Mouse (Mus musculus) midbrain, embryonic 13.5 days (tissue): Measurements from ENCODE around the gene Trpv2. TPM values are rescaled to one million over a fixed set of nuclear protein-coding genes. Genes with fewer than 3 reads are reported as not detected.

ENCODE experiments used
- ATAC-seq: fragments of 200-750 bp; cut with Nextera tagmentation; 2 replicates; pipeline ENCODE4 v1.8.0; 2017; ENCODE audit warnings: mild to moderate bottlenecking, moderate TSS enrichment, moderate library complexity
- H3K27ac ChIP-seq: fragments of 300-500 bp; sonication (generic); 2 replicates; pipeline ENCODE4 v1.5.1; 2015; ENCODE audit warnings: inconsistent platforms, mild to moderate bottlenecking, moderate library complexity
- H3K27me3 ChIP-seq: fragments of 300-500 bp; sonication (generic); 2 replicates; pipeline ENCODE4 v1.6.1; 2015; ENCODE audit warnings: mild to moderate bottlenecking, inconsistent platforms
- H3K36me3 ChIP-seq: fragments of 300-500 bp; sonication (generic); 2 replicates; pipeline ENCODE4 v1.6.1; 2015; ENCODE audit warnings: mild to moderate bottlenecking, inconsistent platforms
- H3K4me1 ChIP-seq: fragments of 300-500 bp; sonication (generic); replicated peaks from 2 replicates; pipeline ENCODE4 v1.6.1; 2015; ENCODE audit warnings: inconsistent platforms
- H3K4me2 ChIP-seq: fragments of 300-500 bp; sonication (generic); replicated peaks from 2 replicates; pipeline ENCODE4 v1.6.1; 2015; ENCODE audit warnings: moderate library complexity, mild to moderate bottlenecking, inconsistent platforms
- H3K4me3 ChIP-seq: fragments of 300-500 bp; sonication (generic); replicated peaks from 2 replicates; pipeline ENCODE4 v1.5.1; 2015; ENCODE audit warnings: mild to moderate bottlenecking, inconsistent platforms
- H3K9ac ChIP-seq: fragments of 300-500 bp; sonication (generic); replicated peaks from 2 replicates; pipeline ENCODE4 v1.6.1; 2015; ENCODE audit warnings: mild to moderate bottlenecking, inconsistent platforms
- H3K9me3 ChIP-seq: fragments of 300-500 bp; sonication (generic); 2 replicates; pipeline ENCODE4 v1.6.1; 2016; ENCODE audit warnings: mild to moderate bottlenecking, inconsistent platforms
- WGBS: fragments of 180-500 bp; shearing (Covaris S2); methylation state at CpG from one replicate; pipeline ENCODE4 v1.1.7; 2015; 5-methylcytosine and 5-hydroxymethylcytosine counted together
- polyA plus RNA-seq: library from polyadenylated mRNA; unstranded; fragments of >200 nt; fragmentation: Nextera tagmentation; extraction: Ambion mirVana; gene quantifications from 2 replicates; pipeline ENCODE4 v1.2.1, GENCODE M21; 2015

The Trpv2 gene
- polyA plus RNA-seq, 1 experiment from 2014 or later, result 20.7 TPM

DNA sequence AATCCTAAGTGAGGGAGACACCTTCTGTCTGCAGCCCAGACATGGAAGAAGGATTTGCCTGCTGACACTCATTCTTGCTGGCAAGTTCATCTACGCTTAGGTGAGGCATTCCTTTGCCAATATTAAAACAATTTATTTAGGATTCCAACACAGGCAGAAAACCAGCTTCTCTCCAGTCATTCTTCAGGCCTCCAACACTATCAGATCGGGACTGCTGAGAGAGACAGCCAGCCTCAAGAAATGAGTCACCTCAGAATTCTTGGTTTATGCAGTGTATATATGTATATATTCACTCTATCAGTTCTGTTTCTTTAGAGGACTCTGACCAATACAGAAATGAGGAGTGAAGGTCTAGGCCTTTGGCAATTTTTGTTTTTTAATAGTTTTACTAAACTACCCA is 10.7 kb upstream of the Trpv2 start:
- no peaks in the 10 kb centered on the region for H3K27me3 ChIP-seq
- H3K27ac ChIP-seq, result no peak overlapping the region
- no peaks in the 10 kb centered on the region for H3K9me3 ChIP-seq
- no peak overlapping the region for H3K4me3 ChIP-seq
- H3K4me2 ChIP-seq, result no peak overlapping the region
- no peak for ATAC-seq
- WGBS, result 94% methylated on average over 2 of the region's 2 CpGs
- no peaks in the 10 kb centered on the region for H3K36me3 ChIP-seq
- H3K9ac ChIP-seq, result no peak overlapping the region
- H3K4me1 ChIP-seq, result peaks cover 6% of the 10 kb centered on the region; the same call in 1 of the 2 replicates

GRCm38 (mm10) chr11:62565747-62566146 is 8.5 kb upstream of the Trpv2 start:
- no peaks in the 10 kb centered on the region for H3K9me3 ChIP-seq
- H3K4me3 ChIP-seq, result no peak overlapping the region
- no peak overlapping the region for H3K9ac ChIP-seq
- 79% methylated on average over 7 of the region's 7 CpGs for WGBS
- H3K4me2 ChIP-seq, result no peak overlapping the region
- H3K27ac ChIP-seq, result no peak overlapping the region
- H3K36me3 ChIP-seq, result no peaks in the 10 kb centered on the region
- 0 out of 2 replicates have a peak, but pooled peaks cover under 1% of the 10 kb centered on the region for H3K4me1 ChIP-seq
- ATAC-seq, result no peak
- H3K27me3 ChIP-seq, result no peaks in the 10 kb centered on the region

DNA sequence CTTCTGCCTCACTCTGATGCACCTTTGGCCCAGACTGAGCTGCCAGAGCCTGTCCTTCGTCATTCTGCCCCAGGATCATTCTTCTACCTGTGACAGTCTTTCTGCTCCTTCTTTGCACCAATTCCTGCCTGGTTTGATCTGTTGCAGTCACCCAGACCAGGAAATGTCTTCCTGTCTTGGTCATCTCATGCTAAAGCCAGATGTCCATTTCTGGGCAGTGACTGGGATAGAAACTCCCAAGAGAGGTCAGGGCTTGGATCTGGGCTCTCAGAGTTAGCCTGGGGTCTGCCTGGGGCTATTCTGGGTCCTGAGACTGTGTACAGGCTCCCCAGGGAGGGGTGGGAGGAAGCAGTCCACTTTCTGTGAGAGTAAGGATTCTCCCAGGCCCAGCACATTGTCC is 8.1 kb upstream of the Trpv2 start:
- ATAC-seq, result no peak
- Histone ChIP-seq H3K9ac (no peak overlapping the region), H3K4me2 (no peak overlapping the region), H3K4me1 (no peaks in the 10 kb centered on the region), H3K9me3 (no peaks in the 10 kb centered on the region), H3K4me3 (no peak overlapping the region), H3K27me3 (no peaks in the 10 kb centered on the region), H3K27ac (no peak overlapping the region), H3K36me3 (no peaks in the 10 kb centered on the region)
- 69% methylated on average over 1 of the region's 1 CpGs for WGBS

- no peak overlapping the region for H3K9ac ChIP-seq
- no peaks in the 10 kb centered on the region for H3K36me3 ChIP-seq
- no peaks in the 10 kb centered on the region for H3K4me1 ChIP-seq
- WGBS, result 80% methylated on average over 3 of the region's 3 CpGs
- no peaks in the 10 kb centered on the region for H3K9me3 ChIP-seq
- no peak overlapping the region for H3K4me3 ChIP-seq
- no peaks in the 10 kb centered on the region for H3K27me3 ChIP-seq
- H3K27ac ChIP-seq, result no peak overlapping the region
- H3K4me2 ChIP-seq, result no peak overlapping the region
- ATAC-seq, result no peak
Measured at GRCm38 (mm10) chr11:62568300-62568699, 6.0 kb upstream of the Trpv2 start.

GRCm38 (mm10) chr11:62574703-62575085 is 408 bp downstream of the Trpv2 start:
- Histone ChIP-seq H3K4me3 (no peak overlapping the region), H3K4me2 (no peak overlapping the region), H3K27me3 (peaks cover 5% of the 10 kb centered on the region; the same call in 1 of the 2 replicates), H3K9ac (no peak overlapping the region), H3K9me3 (no peaks in the 10 kb centered on the region), H3K36me3 (no peaks in the 10 kb centered on the region), H3K27ac (no peak overlapping the region), H3K4me1 (peaks cover 18% of the 10 kb centered on the region)
- ATAC-seq, result peak; percentile 49; the same call in 1 of the 2 replicates
- 92% methylated on average over 4 of the region's 4 CpGs for WGBS

DNA sequence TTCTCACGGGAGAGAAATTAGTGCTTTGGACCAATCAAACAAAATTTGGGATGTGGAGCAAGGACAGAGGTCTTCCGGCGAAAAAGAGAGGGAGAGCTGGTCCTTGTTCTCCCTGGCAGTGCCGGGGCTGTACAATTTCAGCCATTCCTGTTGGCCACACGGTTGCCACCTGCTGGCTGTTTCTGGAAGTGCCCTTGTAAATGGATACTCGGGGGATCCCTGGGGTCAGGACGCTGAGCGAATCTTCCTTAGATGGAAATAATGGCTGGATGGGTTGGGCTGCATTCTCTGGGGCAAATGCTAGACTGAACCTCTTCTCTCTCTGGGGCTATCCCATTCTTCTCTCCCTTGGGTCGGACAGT is 992 bp downstream of the Trpv2 start:
- Histone ChIP-seq H3K9me3 (no peaks in the 10 kb centered on the region), H3K4me1 (peaks cover 18% of the 10 kb centered on the region), H3K4me3 (peak overlapping the region; percentile 57), H3K9ac (peak overlapping the region; percentile 77), H3K36me3 (no peaks in the 10 kb centered on the region), H3K27me3 (peaks cover 5% of the 10 kb centered on the region; the same call in 1 of the 2 replicates), H3K27ac (peak overlapping the region; percentile 72; the same call in 1 of the 2 replicates), H3K4me2 (peak overlapping the region; percentile 93)
- WGBS, result 1% methylated on average over 9 of the region's 9 CpGs
- ATAC-seq, result peak; percentile 81

DNA sequence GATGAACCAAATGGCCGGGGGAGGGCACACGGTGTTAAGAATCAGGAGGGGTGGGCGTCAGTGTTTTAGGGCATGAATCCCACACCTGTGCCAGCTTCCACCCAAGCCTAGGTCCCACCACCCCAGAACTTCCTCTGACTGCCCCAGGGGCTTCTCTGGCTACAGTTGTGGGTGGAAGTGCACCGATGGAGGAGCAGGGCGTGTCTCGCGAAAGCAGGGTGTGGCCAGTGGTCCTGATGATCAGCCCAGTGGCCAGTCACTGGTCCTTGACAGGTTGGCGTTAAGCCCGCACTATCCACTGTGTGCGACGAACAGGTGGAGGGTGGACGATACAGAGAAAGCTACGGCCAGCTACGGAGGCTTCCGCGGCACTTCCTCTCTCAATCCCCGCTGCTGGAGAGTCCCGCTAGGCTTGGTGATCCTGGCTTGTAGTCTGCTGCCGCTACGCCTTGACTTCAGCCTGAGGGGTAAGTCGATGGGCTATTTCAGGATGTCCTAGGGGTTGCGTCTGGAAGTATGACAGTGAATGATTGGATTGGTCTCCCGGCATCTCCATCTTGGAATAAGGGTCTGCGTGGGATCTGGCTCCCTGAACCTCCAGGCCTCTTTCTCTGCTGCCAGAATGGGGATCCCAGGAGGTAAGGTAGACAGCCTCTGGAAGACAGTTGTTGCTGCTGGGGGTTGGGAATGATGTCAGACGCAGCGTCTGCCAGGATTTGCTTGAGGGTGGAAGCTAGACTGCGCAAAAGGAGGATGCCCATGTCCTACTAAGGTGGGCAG is 1.6 kb downstream of the Trpv2 start:
- peak overlapping the region; percentile 57 for H3K4me3 ChIP-seq
- peak overlapping the region; percentile 93 for H3K4me2 ChIP-seq
- peak; percentile 81 for ATAC-seq
- H3K27ac ChIP-seq, result peak overlapping the region; percentile 72
- H3K9me3 ChIP-seq, result no peaks in the 10 kb centered on the region
- peaks cover 5% of the 10 kb centered on the region; the same call in 1 of the 2 replicates for H3K27me3 ChIP-seq
- H3K4me1 ChIP-seq, result peaks cover 18% of the 10 kb centered on the region
- peak overlapping the region; percentile 77 for H3K9ac ChIP-seq
- no peaks in the 10 kb centered on the region for H3K36me3 ChIP-seq
- 6% methylated on average over 27 of the region's 27 CpGs for WGBS

- Histone ChIP-seq H3K9ac (peak overlapping the region; percentile 77), H3K4me1 (peaks cover 18% of the 10 kb centered on the region), H3K9me3 (no peaks in the 10 kb centered on the region), H3K36me3 (no peaks in the 10 kb centered on the region), H3K4me3 (peak overlapping the region; percentile 57), H3K4me2 (peak overlapping the region; percentile 93), H3K27me3 (peaks cover 5% of the 10 kb centered on the region; the same call in 1 of the 2 replicates), H3K27ac (peak overlapping the region; percentile 72)
- no peak for ATAC-seq
- 69% methylated on average over 16 of the region's 16 CpGs for WGBS
Measured at GRCm38 (mm10) chr11:62576530-62577152, 2.4 kb downstream of the Trpv2 start.

DNA sequence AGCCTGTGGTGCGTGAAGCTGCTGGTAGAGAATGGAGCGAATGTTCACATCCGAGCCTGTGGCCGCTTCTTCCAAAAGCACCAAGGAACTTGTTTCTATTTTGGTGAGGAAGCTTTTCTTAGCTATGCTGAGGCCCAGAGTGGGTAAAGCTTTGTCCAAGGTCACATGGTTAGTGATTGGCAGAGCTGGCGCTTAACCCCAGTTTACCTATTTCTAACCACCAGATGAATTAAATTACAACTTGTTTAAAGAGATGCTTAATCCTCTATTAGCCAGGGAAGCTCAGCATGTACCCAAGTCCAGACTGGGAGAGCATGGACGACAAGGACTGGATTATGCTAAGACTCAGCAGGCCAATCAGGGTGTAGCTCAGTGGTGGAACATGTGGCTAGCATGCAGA is 8.7 kb downstream of the Trpv2 start:
- no peaks in the 10 kb centered on the region for H3K4me1 ChIP-seq

DNA sequence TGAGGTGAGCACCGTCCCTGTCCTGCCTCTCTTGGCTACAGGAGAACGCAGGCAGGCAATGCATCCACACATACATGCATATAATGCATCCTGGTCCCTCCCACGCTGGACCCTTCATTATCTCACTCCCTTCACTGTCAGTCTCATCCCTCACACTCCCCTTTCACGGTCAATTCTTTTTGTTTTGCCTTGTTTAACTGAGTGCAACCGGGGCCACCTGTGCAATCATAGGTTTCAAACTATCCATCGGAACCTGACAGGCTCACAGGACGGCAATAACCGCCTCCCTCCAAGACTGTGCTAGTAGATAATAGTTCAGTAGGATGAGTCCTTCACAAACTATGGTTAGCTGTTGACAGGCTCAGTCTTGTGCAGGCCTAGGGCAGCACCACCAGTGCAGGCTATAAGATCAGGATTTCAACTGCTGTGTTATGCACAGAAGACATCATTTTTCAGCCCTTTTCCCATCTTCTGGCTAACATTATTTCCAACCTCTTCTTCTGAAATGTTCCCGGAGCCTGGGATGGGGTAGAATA is 10.5 kb downstream of the Trpv2 start:
- Histone ChIP-seq H3K4me2 (no peak overlapping the region), H3K9me3 (no peaks in the 10 kb centered on the region), H3K4me3 (no peak overlapping the region), H3K27me3 (no peaks in the 10 kb centered on the region), H3K9ac (no peak overlapping the region), H3K36me3 (peaks cover 20% of the 10 kb centered on the region), H3K4me1 (no peaks in the 10 kb centered on the region), H3K27ac (no peak overlapping the region)
- 85% methylated on average over 9 of the region's 9 CpGs for WGBS
- ATAC-seq, result no peak

More for the DNA sequence above, 8.7 kb downstream of the Trpv2 start:
- Histone ChIP-seq H3K27me3 (peaks cover 2% of the 10 kb centered on the region; the same call in 1 of the 2 replicates), H3K27ac (no peak overlapping the region), H3K36me3 (peaks cover 15% of the 10 kb centered on the region), H3K4me3 (no peak overlapping the region), H3K4me2 (no peak overlapping the region), H3K9ac (no peak overlapping the region), H3K9me3 (no peaks in the 10 kb centered on the region)
- no peak for ATAC-seq
- 56% methylated on average over 6 of the region's 6 CpGs for WGBS

GRCm38 (mm10) chr11:62587034-62587433 is 12.7 kb downstream of the Trpv2 start:
- Histone ChIP-seq H3K4me1 (no peaks in the 10 kb centered on the region), H3K36me3 (peaks cover 21% of the 10 kb centered on the region), H3K9me3 (no peaks in the 10 kb centered on the region), H3K4me2 (no peak overlapping the region), H3K27ac (no peak overlapping the region), H3K9ac (no peak overlapping the region), H3K4me3 (no peak overlapping the region), H3K27me3 (no peaks in the 10 kb centered on the region)
- 84% methylated on average over 5 of the region's 5 CpGs for WGBS
- no peak for ATAC-seq

GRCm38 (mm10) chr11:62589391-62589790 is 15.1 kb downstream of the Trpv2 start:
- H3K4me1 ChIP-seq, result no peaks in the 10 kb centered on the region
- H3K9ac ChIP-seq, result no peak overlapping the region
- no peak overlapping the region for H3K4me2 ChIP-seq
- H3K36me3 ChIP-seq, result peaks cover 20% of the 10 kb centered on the region
- no peaks in the 10 kb centered on the region for H3K27me3 ChIP-seq
- ATAC-seq, result no peak
- no peaks in the 10 kb centered on the region for H3K9me3 ChIP-seq
- H3K4me3 ChIP-seq, result no peak overlapping the region
- 79% methylated on average over 10 of the region's 10 CpGs for WGBS
- H3K27ac ChIP-seq, result no peak overlapping the region
